Mouse (Mus musculus): ENCODE results near the gene Btnl10. TPM values are rescaled to one million over a fixed set of nuclear protein-coding genes. Genes with fewer than 3 reads are reported as not detected.

Gene Btnl10
- polyA plus RNA-seq, 1 experiment from 2014 or later: 0.10 TPM

DNA sequence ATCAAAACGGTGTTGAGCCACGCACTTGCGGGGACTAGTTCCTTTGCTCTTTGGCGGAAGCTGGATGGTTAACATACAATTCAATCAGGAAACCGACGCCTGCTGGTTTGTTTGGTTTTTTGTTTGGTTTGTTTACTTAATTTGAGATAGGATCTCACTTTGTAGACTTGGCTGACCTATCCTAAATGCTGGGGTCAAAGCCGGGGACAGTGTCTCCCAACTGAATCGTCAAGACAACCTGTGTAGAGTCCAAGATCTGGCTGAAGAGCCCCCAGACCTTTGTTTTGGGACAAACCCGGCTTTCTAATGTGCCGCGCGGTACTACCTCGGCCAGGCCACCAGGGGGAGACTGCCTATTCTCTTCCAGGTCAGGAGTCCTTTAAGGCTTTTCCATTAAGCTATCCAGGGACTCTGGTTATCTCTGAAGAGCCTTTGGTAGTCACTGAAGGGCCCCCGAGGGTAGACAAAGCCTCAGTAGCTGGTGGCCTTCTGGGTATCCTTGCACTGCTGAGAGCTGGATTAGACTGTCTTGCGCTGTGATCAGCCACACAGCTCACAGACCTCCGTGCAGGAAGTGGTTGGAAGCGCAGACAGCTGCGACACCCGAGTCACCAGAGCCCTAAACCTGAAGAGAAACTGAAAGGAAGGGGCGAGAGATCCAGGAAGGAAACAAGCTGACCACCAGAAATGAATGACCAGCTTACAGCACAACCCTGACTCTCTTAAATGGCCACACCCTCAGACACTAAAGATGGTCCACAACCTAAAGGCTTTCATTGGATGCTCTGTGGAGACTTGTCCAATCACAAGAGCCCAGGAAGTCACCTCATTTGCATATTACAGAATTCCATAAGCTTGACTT, 10.3 kb downstream of the Btnl10 start:
- 31% methylated on average over 20 of the region's 20 CpGs for WGBS
- Histone ChIP-seq H3K4me3 (ENCODE audit: low read length) (peak overlapping the region; percentile 31), H3K4me2 (replicated peaks; ENCODE audit: low read depth, low read length) (peak overlapping the region; percentile 46), H3K27me3 (ENCODE audit: insufficient read depth, low read length) (no peaks in the 10 kb centered on the region), H3K4me1 (ENCODE audit: insufficient read depth, low read length) (peaks cover 4% of the 10 kb centered on the region), H3K27ac (ENCODE audit: low read length) (peak overlapping the region; percentile 55), H3K9ac (replicated peaks; ENCODE audit: low read length) (peak overlapping the region; percentile 48; the same call in 1 of the 2 replicates), H3K36me3 (ENCODE audit: insufficient read depth, low read length) (peaks cover 22% of the 10 kb centered on the region), H3K9me3 (ENCODE audit: low read length) (no peaks in the 10 kb centered on the region)
- ATAC-seq (ENCODE audit: low FRiP score, low TSS enrichment): peak; percentile 70

DNA sequence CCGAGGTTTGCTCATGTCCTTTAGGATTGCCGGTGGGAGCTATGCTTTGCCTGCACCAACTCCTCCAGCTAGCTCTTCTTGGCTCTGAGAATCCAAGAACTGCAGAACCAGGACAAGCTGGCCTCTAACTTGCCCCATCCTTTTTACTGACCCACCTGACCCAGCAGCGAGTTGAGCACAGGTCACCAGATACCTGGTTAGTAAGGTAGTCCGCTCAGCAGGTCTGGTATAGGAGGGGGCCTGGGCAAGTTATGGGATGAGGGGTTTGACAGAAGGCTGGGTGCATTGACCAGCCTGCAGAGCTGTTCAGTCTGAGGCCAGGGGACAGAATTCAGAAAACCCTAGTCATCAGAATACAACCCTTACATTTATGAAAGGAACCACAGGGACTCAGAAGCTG, 11.3 kb downstream of the Btnl10 start:
- no peak for ATAC-seq (ENCODE audit: low FRiP score, low TSS enrichment)
- 62% methylated on average over 4 of the region's 4 CpGs for WGBS
- H3K27me3 ChIP-seq (ENCODE audit: insufficient read depth, low read length): no peaks in the 10 kb centered on the region
- no peak overlapping the region for H3K4me2 ChIP-seq (replicated peaks; ENCODE audit: low read depth, low read length)
- H3K9me3 ChIP-seq (ENCODE audit: low read length): no peaks in the 10 kb centered on the region
- H3K36me3 ChIP-seq (ENCODE audit: insufficient read depth, low read length): peaks cover 33% of the 10 kb centered on the region
- H3K27ac ChIP-seq (ENCODE audit: low read length): 0 out of 2 replicates have a peak overlapping the region, but pooled peaks have one; percentile 13
- peaks cover 4% of the 10 kb centered on the region for H3K4me1 ChIP-seq (ENCODE audit: insufficient read depth, low read length)
- no peak overlapping the region for H3K4me3 ChIP-seq (ENCODE audit: low read length)
- no peak overlapping the region for H3K9ac ChIP-seq (replicated peaks; ENCODE audit: low read length)

DNA sequence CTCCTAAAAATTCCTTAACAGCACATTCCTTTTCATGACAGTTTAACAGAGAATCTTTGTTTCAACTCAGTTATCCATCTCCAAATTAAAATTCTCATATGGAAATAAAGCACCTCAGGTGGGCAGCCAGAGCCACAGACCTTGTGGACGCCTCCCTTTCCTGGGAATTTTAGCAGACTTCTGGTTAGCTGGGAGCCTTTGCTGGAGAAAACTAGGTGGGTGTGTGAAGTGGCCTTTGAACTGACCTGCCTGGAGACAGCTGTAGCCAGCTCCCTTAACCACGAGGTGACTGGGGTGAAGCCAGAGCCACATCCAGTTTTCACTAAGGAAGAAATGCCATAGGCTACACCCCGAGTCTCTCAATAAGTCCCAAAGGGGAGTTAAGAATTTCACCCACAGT, 11.9 kb downstream of the Btnl10 start:
- Histone ChIP-seq H3K36me3 (ENCODE audit: insufficient read depth, low read length) (peaks cover 38% of the 10 kb centered on the region), H3K27ac (ENCODE audit: low read length) (no peak overlapping the region), H3K4me2 (replicated peaks; ENCODE audit: low read depth, low read length) (no peak overlapping the region), H3K9ac (replicated peaks; ENCODE audit: low read length) (no peak overlapping the region), H3K9me3 (ENCODE audit: low read length) (no peaks in the 10 kb centered on the region), H3K4me3 (ENCODE audit: low read length) (no peak overlapping the region), H3K27me3 (ENCODE audit: insufficient read depth, low read length) (no peaks in the 10 kb centered on the region), H3K4me1 (ENCODE audit: insufficient read depth, low read length) (peaks cover 4% of the 10 kb centered on the region)
- 42% methylated on average over 3 of the region's 3 CpGs for WGBS
- ATAC-seq (ENCODE audit: low FRiP score, low TSS enrichment): no peak

- peaks cover 4% of the 10 kb centered on the region for H3K4me1 ChIP-seq (ENCODE audit: insufficient read depth, low read length)
- ATAC-seq (ENCODE audit: low FRiP score, low TSS enrichment): no peak
- H3K4me2 ChIP-seq (replicated peaks; ENCODE audit: low read depth, low read length): no peak overlapping the region
- no peak overlapping the region for H3K9ac ChIP-seq (replicated peaks; ENCODE audit: low read length)
- no peak overlapping the region for H3K4me3 ChIP-seq (ENCODE audit: low read length)
- no peaks in the 10 kb centered on the region for H3K9me3 ChIP-seq (ENCODE audit: low read length)
- no peaks in the 10 kb centered on the region for H3K27me3 ChIP-seq (ENCODE audit: insufficient read depth, low read length)
- 93% methylated on average over 3 of the region's 3 CpGs for WGBS
- H3K27ac ChIP-seq (ENCODE audit: low read length): no peak overlapping the region
- peaks cover 38% of the 10 kb centered on the region for H3K36me3 ChIP-seq (ENCODE audit: insufficient read depth, low read length)
These were observed 12.5 kb downstream of the Btnl10 start for GRCm38 (mm10) chr11:58930254-58930653.

DNA sequence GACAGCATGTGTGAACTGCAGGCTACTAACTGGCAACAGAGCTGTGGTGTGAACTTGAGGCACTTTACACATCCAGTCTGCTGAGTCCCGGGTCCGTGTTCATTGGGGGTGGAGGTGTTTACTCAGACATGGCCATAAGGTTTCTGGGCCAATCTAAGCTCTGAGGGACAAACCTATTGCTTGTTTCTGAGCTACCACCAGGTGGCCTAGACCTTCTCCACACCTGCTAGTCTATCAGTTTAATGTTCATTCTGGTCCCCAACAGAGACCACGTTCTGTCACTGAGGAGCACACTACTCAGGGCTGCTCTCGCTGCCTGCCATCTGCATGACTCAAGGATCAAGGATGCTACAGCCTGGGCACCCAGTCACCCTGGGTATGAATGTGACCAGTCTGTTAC, 13.9 kb downstream of the Btnl10 start:
- no peak for ATAC-seq (ENCODE audit: low FRiP score, low TSS enrichment)
- 57% methylated on average over 4 of the region's 4 CpGs for WGBS
- Histone ChIP-seq H3K9me3 (ENCODE audit: low read length) (no peaks in the 10 kb centered on the region), H3K27ac (ENCODE audit: low read length) (no peak overlapping the region), H3K9ac (replicated peaks; ENCODE audit: low read length) (no peak overlapping the region), H3K4me2 (replicated peaks; ENCODE audit: low read depth, low read length) (no peak overlapping the region), H3K4me1 (ENCODE audit: insufficient read depth, low read length) (peaks cover 4% of the 10 kb centered on the region), H3K36me3 (ENCODE audit: insufficient read depth, low read length) (peaks cover 46% of the 10 kb centered on the region), H3K4me3 (ENCODE audit: low read length) (no peak overlapping the region), H3K27me3 (ENCODE audit: insufficient read depth, low read length) (no peaks in the 10 kb centered on the region)

GRCm38 (mm10) chr11:58937909-58938308, 20.2 kb downstream of the Btnl10 start:
- Histone ChIP-seq H3K9ac (replicated peaks; ENCODE audit: low read length) (peak overlapping the region; percentile 99), H3K9me3 (ENCODE audit: low read length) (no peaks in the 10 kb centered on the region), H3K27me3 (ENCODE audit: insufficient read depth, low read length) (no peaks in the 10 kb centered on the region), H3K4me3 (ENCODE audit: low read length) (peak overlapping the region; percentile 86), H3K36me3 (ENCODE audit: insufficient read depth, low read length) (peaks cover 28% of the 10 kb centered on the region), H3K4me1 (ENCODE audit: insufficient read depth, low read length) (peaks cover 17% of the 10 kb centered on the region), H3K4me2 (replicated peaks; ENCODE audit: low read depth, low read length) (peak overlapping the region; percentile 87), H3K27ac (ENCODE audit: low read length) (peak overlapping the region; percentile 91; the same call in 1 of the 2 replicates)
- ATAC-seq (ENCODE audit: low FRiP score, low TSS enrichment): no peak
- WGBS: under 1% methylated on average over 13 of the region's 13 CpGs

DNA sequence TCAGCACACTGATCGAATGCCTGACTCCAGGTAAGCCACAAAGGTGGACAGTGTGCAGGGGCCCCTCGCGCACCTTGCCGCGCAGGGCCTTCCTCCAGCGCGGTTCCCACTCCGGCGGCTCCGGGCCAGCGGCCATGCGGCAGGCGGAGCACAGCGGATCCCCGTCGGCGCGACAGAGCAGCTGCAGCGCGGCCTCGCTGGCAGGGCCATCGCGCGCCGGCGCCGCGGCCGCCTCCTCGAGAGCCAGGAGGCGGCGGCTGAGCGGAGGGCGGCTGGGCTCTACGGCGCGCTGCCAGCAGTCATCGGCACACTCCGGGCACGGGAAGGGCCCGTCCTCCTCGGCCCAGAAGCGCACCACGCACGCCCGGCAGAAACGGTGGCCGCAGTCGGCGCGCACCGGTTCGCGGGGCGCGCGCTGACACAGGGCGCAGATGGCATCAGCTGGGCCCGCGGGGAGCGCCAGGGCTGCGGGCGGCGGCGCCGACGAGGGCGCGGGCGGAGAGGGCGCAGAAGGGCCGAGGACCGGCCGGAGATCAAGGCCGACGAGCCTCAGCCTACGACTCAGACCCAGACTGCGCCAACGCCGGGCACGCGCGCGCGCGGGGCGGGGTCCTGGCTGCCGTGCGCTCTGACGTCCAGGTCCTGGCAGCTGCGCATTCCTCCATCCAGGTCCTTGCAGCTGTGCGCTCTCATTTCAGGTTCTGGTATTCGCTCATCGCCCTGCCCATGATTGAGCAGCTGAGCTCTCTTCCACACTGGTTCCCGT, 20.8 kb downstream of the Btnl10 start, which contains the start of gene Rnf187:
TSS of gene Rnf187 (minus strand) at position 595 of the 766 bp plus-strand sequence.
- Histone ChIP-seq H3K4me3 (ENCODE audit: low read length) (peak within 1 kb of the TSS; percentile 86), H3K9ac (replicated peaks; ENCODE audit: low read length) (peak within 1 kb of the TSS; percentile 99), H3K4me1 (ENCODE audit: insufficient read depth, low read length) (peaks cover 17% of the 10 kb centered on the region), H3K36me3 (ENCODE audit: insufficient read depth, low read length) (peaks cover 22% of the 10 kb centered on the region), H3K4me2 (replicated peaks; ENCODE audit: low read depth, low read length) (peak within 1 kb of the TSS; percentile 87), H3K9me3 (ENCODE audit: low read length) (no peaks in the 10 kb centered on the region), H3K27ac (ENCODE audit: low read length) (peak within 1 kb of the TSS; percentile 91), H3K27me3 (ENCODE audit: insufficient read depth, low read length) (no peaks in the 10 kb centered on the region)
- ATAC-seq (ENCODE audit: low FRiP score, low TSS enrichment): peak; percentile 98
- WGBS: under 1% methylated on average over 88 of the region's 95 CpGs

DNA sequence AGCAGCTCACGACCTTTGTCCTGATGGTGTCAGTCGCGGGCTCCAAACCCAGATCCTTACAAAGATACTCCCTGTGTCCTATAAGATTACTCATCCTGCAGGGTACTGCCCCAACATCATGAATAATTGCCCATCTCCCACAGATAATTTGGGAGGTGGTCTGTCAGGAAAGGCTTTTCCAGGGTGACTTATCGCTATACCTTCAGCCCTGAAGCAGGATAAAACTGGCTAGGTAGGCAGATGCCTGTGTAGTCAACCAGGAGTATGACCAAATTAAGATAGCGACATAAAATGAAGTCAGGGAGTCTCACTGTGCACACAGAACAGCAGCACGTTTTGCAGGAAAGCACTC, 21.4 kb downstream of the Btnl10 start:
- H3K27ac ChIP-seq (ENCODE audit: low read length): peak overlapping the region; percentile 91
- WGBS: 14% methylated on average over 6 of the region's 6 CpGs
- H3K4me3 ChIP-seq (ENCODE audit: low read length): peak overlapping the region; percentile 86
- H3K36me3 ChIP-seq (ENCODE audit: insufficient read depth, low read length): peaks cover 17% of the 10 kb centered on the region; the same call in 1 of the 2 replicates
- H3K9ac ChIP-seq (replicated peaks; ENCODE audit: low read length): peak overlapping the region; percentile 99
- H3K9me3 ChIP-seq (ENCODE audit: low read length): no peaks in the 10 kb centered on the region
- no peaks in the 10 kb centered on the region for H3K27me3 ChIP-seq (ENCODE audit: insufficient read depth, low read length)
- H3K4me1 ChIP-seq (ENCODE audit: insufficient read depth, low read length): peaks cover 18% of the 10 kb centered on the region
- H3K4me2 ChIP-seq (replicated peaks; ENCODE audit: low read depth, low read length): peak overlapping the region; percentile 87
- ATAC-seq (ENCODE audit: low FRiP score, low TSS enrichment): no peak

DNA sequence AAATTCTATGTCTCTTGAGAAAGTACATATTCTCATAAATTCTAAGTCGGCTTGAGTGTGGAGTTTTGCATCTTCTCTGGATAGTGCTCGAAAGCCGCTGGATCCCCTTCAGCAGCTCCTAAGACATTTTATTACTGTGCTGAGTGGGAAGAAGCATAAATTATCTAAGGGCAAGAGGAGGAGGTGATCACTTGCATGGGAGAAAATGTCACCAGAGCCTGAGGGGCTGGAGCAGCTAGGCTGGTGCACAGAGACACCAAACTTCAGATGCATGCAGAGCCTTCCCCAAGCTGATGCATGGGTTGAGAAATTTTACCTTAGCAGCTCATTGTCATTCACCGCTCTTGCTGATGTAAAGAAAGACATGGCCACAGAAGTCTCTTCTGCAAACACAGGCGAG, 26.4 kb downstream of the Btnl10 start:
- no peak overlapping the region for H3K4me3 ChIP-seq (ENCODE audit: low read length)
- H3K36me3 ChIP-seq (ENCODE audit: insufficient read depth, low read length): no peaks in the 10 kb centered on the region
- 0 out of 2 replicates have a peak overlapping the region, but pooled peaks have one; percentile 46 for H3K9ac ChIP-seq (replicated peaks; ENCODE audit: low read length)
- no peak overlapping the region for H3K4me2 ChIP-seq (replicated peaks; ENCODE audit: low read depth, low read length)
- H3K27me3 ChIP-seq (ENCODE audit: insufficient read depth, low read length): no peaks in the 10 kb centered on the region
- peaks cover 18% of the 10 kb centered on the region for H3K4me1 ChIP-seq (ENCODE audit: insufficient read depth, low read length)
- no peak overlapping the region for H3K27ac ChIP-seq (ENCODE audit: low read length)
- H3K9me3 ChIP-seq (ENCODE audit: low read length): no peaks in the 10 kb centered on the region
- no peak for ATAC-seq (ENCODE audit: low FRiP score, low TSS enrichment)
- 49% methylated on average over 5 of the region's 5 CpGs for WGBS
